Mouse (Mus musculus) kidney, adult 2 months (tissue): ENCODE measurements at regions not wholly inside any gene's neighbourhood (a gene's known extent, or its start where the extent isn't known, plus 50 kb on each side); places are given as distances from the start of the nearest gene placed in this dataset.

Experiments
- CTCF ChIP-seq: fragments of 200-500 bp; conservative IDR thresholded peaks from 2 replicates; pipeline ENCODE4 v1.5.1; 2011; ENCODE audit warnings: low read depth, mild to moderate bottlenecking, control low read depth, low read length, moderate library complexity, mixed read lengths; ENCODE audit not compliant: insufficient read depth, insufficient read length
- POLR2A ChIP-seq: fragments of 200-500 bp; IDR thresholded peaks from one replicate; pipeline ENCODE4 v1.6.1; 2011; ENCODE audit warnings: low read depth, low read length, control low read depth

DNA sequence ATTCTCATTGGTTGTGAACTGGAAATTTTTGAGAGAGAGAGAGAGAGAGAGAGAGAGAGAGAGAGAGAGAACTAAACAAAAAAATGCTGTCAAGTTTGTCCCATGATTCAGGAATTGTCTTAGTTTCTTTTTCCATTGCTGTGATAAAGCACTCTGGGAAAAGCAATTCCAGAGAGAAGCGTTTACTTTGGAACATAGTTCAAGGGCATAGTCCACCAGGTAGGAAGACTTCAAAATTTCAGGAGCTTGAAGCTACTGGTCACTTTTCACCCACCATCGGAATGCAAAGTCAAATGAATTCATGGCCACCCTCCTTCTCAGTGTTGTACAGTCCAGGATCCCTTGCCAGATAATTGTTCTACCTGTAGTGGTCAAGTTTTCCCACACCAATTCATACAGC lies 478.8 kb upstream of the Pappa start:
- TF ChIP-seq CTCF, result no peak
- no peak for TF ChIP-seq POLR2A
